Comparison of ENCODE assay signal across 8 mouse cellular contexts in the genomic region with DNA sequence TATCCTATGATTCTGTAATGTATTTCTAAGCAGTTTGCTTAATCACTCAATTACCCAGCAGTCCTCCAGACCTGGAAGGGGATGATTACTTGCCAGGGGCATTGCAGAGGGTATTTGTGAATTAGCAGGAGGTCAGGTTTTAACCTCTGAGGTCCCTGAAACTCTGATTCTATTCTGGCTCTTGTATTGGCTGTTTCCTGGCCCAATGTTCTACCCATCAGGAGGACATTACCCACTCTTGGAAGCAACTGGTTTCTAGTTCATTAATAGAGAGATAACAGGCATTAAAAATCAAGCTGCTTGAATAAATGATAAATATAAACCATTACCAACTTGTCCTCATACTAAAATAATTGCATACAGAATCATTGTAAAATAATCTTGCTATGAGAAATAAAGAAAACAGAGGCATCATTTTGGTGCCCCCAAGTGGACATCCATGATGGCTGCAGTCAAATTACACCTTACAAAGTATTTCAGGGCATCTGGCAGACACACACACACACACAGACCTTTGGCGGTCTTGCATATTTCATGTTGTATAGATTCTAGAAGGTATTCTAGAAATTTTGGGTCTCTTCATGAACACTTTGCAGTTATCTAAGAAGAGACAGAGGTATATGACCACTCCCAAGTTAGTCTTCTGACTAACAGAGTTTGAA.
A peak's percentile ranks its signal among the peaks of the same experiment; 100 is the strongest.
DNase-seq lines count a peak whose midpoint lies in the region; ATAC-seq and TF ChIP-seq lines count a peak whose summit lies in the region.

No protein-coding gene starts in this region.

- no peak overlapping the region for H3K9ac ChIP-seq in embryonic facial prominence, embryonic 14.5 days (ENCODE audit: low read depth, low read length)
- no peak overlapping the region for H3K9ac ChIP-seq in midbrain, embryonic 11.5 days (ENCODE audit: low read length)

- peak; percentile 60 for TF ChIP-seq CTCF in gastrocnemius, adult 2 months (IDR thresholded peaks at IDR 0.05)

- H3K4me1 ChIP-seq in embryonic facial prominence, embryonic 14.5 days (ENCODE audit: control insufficient read depth, insufficient read depth, low read length): no peaks in the 10 kb centered on the region
- H3K4me1 ChIP-seq in midbrain, embryonic 11.5 days (ENCODE audit: control insufficient read depth, insufficient read depth, low read length): peaks cover 4% of the 10 kb centered on the region; the same call in 1 of the 2 replicates

- no peak for DNase-seq in gastrocnemius, adult 2 months
- DNase-seq in gastrocnemius, adult 8-10 months (ENCODE audit: low spot score in 2 of 2): no peak
- DNase-seq in testis, postnatal 10 days (ENCODE audit: low spot score): peak; percentile 47
- DNase-seq in testis, postnatal 14 days (ENCODE audit: low spot score): no peak
- DNase-seq in embryonic facial prominence, embryonic 14.5 days (ENCODE audit: low spot score): peak; percentile 54
- DNase-seq in large intestine, adult 2 months (ENCODE audit: low read depth, low spot score): peak; percentile 7
- DNase-seq in midbrain, embryonic 11.5 days (ENCODE audit: low spot score, missing footprints): peak; percentile 89
- DNase-seq in thymus, postnatal 0 days (ENCODE audit: low spot score): peak; percentile 60

- no peaks in the 10 kb centered on the region for H3K9me3 ChIP-seq in embryonic facial prominence, embryonic 14.5 days (ENCODE audit: control insufficient read depth, low read length)
- no peaks in the 10 kb centered on the region for H3K9me3 ChIP-seq in midbrain, embryonic 11.5 days (ENCODE audit: control insufficient read depth, low read length)

- no peaks in the 10 kb centered on the region for H3K27me3 ChIP-seq in embryonic facial prominence, embryonic 14.5 days (replicated peaks; ENCODE audit: control insufficient read depth, insufficient read depth, low read length)
- no peaks in the 10 kb centered on the region for H3K27me3 ChIP-seq in midbrain, embryonic 11.5 days (ENCODE audit: control insufficient read depth, insufficient read depth, low read length)

- intact Hi-C loops in gastrocnemius, adult 2 months (cut with DNase I): no loop called here

- WGBS in embryonic facial prominence, embryonic 14.5 days: 26% methylated on average over 1 of the region's 1 CpGs
- WGBS in large intestine, adult 2 months: 48% methylated on average over 1 of the region's 1 CpGs
- WGBS in midbrain, embryonic 11.5 days: 70% methylated on average over 1 of the region's 1 CpGs

- no peak for ATAC-seq in embryonic facial prominence, embryonic 14.5 days (ENCODE audit: low read depth)
- peak; percentile 52; the same call in 1 of the 2 replicates for ATAC-seq in midbrain, embryonic 11.5 days (ENCODE audit: low FRiP score)

- no peak overlapping the region for H3K4me2 ChIP-seq in embryonic facial prominence, embryonic 14.5 days (ENCODE audit: low read depth, low read length)
- H3K4me2 ChIP-seq in midbrain, embryonic 11.5 days: no peak overlapping the region

- no peak overlapping the region for H3K27ac ChIP-seq in gastrocnemius, adult 2 months
- no peak overlapping the region for H3K27ac ChIP-seq in embryonic facial prominence, embryonic 14.5 days (replicated peaks; ENCODE audit: low read depth, low read length)
- no peak overlapping the region for H3K27ac ChIP-seq in midbrain, embryonic 11.5 days (ENCODE audit: low read depth, low read length)

- no peaks in the 10 kb centered on the region for H3K36me3 ChIP-seq in embryonic facial prominence, embryonic 14.5 days (ENCODE audit: control insufficient read depth, insufficient read depth, low read length)
- no peaks in the 10 kb centered on the region for H3K36me3 ChIP-seq in midbrain, embryonic 11.5 days (ENCODE audit: control insufficient read depth, insufficient read depth, low read length)

- H3K4me3 ChIP-seq in gastrocnemius, adult 2 months: no peak overlapping the region
- H3K4me3 ChIP-seq in embryonic facial prominence, embryonic 14.5 days (ENCODE audit: low read depth, low read length): no peak overlapping the region
- no peak overlapping the region for H3K4me3 ChIP-seq in midbrain, embryonic 11.5 days (ENCODE audit: low read depth, low read length)

Comparison
In these comparisons a context has a peak if more than half of its experiments do, and no peak if none do; other contexts are left out.
1. DNase-seq: peak in testis, postnatal 10 days (single experiment), embryonic facial prominence, embryonic 14.5 days (single experiment), large intestine, adult 2 months (single experiment), midbrain, embryonic 11.5 days (single experiment) and thymus, postnatal 0 days (single experiment); none in gastrocnemius, adult 2 months (single experiment), gastrocnemius, adult 8-10 months (0 of 2) and testis, postnatal 14 days (single experiment).